Mouse (Mus musculus): ENCODE measurements at regions not wholly inside any gene's neighbourhood (a gene's known extent, or its start where the extent isn't known, plus 50 kb on each side); places are given as distances from the start of the nearest gene placed in this dataset.

DNA sequence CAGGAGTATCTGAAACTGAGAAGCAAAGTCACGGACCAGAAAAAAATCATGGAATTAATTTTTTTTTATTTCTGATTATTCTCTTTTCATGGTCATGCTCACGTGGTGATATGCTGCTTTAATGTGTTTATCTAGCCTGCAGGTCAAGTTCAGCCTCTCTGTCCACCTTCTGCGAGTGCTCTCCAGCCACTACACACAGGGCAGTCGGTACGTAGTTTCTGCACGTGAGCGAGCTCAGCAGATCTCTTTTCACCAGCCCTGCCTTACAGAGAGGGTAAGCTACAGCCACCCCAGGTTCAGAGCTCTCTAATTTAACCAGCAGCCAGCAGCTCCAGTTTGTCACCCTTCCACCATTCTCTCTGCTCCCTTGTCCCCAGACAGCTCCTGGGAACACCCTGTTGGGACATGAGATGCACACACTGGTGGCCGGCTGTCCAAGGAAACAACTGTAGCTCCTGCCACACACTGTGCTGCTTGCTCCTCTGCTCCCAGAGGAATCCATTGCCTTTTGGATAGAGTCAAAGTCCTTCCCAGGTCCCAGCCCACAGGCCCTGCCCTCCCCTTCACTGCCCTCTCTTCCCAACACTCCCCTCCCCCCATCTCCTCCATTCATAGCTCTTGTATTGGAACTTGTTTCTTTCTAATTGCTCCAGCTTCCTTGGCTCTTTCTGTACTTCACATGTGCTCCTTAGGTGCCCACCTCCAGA lies 97.7 kb upstream of the Sall1 start:
- CTCF ChIA-PET = interaction anchor here in 1 of 4 experiments (0.6 to 0.7 kb wide), 2 partner anchors 76 to 245 kb away, joined by 3 read pairs; no protein-coding TSS in a partner anchor
- POLR2A ChIA-PET = interaction anchor here in 2 of 4 experiments (0.7 to 1.4 kb wide), 3 partner anchors 80 to 192 kb away, joined by 3 read pairs; no protein-coding TSS in a partner anchor

DNA sequence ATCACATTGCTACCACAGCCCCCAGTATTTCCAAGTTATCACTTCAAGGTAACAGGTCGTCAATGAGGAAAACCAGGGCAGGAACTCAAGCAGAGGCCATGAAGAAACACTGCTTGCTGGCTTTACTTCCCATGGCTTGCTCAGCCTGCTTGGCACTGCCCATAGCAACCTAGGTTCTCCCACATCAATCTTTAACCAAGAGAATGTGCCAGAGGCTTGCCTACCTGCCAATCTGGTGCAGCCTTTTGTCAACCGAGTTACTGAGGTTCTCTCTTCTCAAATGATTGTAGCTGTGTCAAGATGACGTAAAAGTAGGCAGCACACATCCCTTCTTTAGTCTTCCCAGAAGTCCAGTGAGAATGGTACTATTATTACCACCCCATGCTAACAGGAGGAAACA lies 95.9 kb upstream of the Sall1 start:
- ChIA-PET POLR2A (no interaction called here), CTCF (no interaction called here)

DNA sequence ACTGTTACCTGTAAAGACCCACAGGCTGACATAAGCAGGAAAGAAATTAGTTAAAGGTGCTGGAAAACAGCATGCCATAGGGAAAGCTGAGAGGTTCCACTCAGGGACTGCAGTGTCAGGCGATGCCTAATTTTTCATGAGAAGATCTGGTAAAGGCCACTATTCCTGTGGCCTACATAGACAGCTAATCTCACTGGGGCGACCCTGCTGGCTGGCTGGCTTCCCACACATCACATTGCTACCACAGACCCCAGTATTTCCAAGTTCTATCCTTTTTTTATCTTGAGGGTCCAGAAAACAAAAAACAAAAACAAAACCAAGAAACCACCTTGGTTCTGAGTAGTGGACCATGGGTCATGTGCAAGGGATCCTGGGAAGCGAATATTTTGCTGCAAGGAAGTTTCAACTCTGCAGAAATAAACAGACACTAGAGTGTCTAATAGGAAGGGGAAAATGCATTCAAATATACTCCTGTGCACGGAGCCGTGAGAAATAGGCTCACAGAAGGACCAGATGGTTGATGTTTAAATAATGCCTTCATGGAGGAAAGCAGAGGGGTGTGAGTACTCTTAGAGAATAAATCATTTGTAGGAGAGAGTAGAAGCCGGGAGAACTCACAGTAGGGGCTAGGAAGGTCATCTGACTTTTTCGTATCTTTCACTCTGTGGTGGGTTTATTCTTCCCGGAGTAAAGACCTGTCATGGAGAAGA lies 94.6 kb upstream of the Sall1 start:
- POLR2A ChIA-PET = no interaction called here
- CTCF ChIA-PET = no interaction called here

DNA sequence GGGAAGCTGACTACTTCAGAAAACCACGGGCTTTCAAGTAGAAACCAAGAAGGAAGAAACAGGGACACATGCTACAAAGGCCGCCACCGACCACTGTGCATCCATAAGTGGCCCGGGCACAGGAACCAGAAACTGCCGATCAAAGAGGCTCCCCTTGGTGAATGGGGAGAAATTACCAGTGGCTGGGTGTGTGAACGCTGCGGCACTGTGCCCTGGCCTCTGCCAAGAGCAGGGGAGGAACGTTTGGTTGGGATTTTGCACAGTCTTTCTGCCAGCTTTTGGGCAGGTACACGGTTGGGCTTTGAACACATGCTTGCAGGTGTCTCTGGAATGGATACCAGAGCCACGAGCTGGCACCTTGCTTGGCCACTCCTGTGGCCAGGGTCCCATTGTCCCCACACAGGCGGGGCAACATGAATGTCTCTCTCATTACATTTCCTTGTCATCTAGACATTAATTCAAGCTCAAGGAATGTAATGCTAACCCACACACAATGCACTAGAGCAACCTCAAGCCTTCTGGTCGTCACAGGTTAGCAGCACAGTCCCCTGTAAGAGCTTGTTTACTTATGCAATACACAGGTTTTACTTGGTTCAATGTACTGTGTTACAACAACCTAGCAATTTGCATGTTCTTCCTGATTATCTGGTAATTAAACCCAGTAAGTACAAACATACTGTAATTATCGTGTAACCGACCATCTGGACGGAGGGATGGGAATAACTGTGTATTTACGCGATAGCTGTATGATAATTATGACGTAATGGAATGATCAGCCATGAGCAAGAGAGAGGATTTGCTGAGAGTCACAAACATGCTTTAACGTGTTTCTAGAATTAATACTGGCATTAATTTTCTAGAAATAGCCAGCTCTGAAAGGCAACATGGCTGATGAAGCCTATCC lies 90.9 kb upstream of the Sall1 start:
- ChIA-PET CTCF (no interaction called here), POLR2A (interaction anchor here in 2 of 4 experiments (0.6 to 1.5 kb wide), 8 partner anchors 9 to 185 kb away, joined by 3 to 4 read pairs (median 3); partner anchors contain the start of gene Sall1 (in 1 of the 2))

DNA sequence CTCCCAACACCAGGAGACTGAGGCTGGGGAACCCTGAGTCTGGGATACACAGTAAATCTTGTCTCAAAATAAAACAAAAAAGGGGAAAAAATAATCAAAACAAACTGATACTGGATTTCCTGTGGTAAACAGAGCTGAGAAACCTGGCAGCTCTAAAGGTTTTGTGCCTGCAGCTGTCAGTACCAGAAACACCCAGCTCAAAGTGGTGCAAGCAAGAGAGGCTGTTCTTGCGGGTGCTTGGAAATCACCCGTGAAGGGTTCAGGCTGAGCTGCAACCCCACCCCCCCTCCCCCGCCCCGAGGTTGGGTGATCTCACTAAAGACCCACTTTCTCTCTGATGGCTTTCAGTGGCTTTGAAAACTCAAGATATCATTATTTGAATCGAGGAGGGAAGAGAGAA lies 90.1 kb upstream of the Sall1 start:
- POLR2A ChIA-PET = interaction anchor here in 3 of 4 experiments (0.5 to 1.5 kb wide), 7 partner anchors 23 to 256 kb away, joined by 3 to 5 read pairs (median 3); partner anchors contain the start of gene Sall1 (in 1 of the 3)
- CTCF ChIA-PET = no interaction called here

DNA sequence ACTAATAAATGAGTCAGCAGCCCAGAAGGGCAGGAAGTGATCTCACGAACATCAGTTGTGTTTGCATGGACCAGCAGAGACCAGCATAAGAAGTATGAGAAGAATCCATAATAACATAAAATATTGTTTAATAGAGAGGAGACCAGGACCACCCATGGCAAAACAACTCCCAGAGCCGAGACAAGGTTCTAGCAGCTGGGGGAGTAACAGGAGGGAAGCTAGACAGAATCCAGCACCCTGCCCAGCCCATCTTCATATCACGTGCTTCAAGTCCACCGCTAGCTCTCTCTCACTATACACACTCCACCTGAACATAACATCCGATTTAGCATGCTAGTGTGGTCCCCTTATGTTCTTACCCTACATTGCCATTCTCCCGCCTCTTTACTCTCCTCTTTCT lies 77.1 kb upstream of the Sall1 start:
- ChIA-PET POLR2A (no interaction called here), CTCF (no interaction called here)

DNA sequence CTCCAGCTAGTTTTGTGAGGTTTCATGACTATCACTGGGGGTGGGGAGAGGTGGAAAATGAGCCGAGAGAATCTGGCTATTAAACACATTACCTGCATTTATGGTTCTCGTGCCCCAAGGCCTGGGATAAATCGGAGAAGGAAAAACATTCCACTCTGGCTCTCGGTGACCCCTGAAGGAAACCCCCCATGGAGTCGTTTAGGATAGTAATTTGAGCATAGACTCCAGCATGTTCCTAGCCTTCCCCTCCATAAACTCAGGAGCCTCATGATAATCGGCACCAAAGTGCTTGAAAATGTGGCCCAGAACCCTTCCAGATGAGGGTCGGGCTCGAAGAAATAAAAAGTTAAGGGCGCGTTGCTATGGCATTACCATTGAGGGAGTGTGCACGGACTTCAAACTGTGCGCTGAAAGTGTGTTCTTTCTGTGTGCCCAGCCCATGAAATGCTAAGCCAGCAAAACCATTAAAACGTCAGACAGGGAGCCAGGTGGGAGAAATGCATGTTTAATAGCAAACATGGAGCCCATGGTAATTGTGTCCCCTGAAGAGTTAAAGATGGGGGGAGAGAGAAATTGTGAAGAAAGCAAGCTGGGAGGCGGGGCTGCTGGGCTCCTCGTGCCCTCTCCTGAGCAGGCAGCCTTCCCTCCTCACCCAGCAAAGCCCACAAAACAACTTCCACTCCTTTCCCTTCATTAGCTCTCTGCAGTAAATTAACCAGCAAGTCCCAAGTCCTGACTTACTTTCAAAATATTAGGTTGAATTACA lies 64.1 kb upstream of the Sall1 start:
- POLR2A ChIA-PET = interaction anchor here in 1 of 4 experiments (1.3 kb wide), 1 partner anchor 48 kb away, joined by 4 read pairs; no protein-coding TSS in a partner anchor

DNA sequence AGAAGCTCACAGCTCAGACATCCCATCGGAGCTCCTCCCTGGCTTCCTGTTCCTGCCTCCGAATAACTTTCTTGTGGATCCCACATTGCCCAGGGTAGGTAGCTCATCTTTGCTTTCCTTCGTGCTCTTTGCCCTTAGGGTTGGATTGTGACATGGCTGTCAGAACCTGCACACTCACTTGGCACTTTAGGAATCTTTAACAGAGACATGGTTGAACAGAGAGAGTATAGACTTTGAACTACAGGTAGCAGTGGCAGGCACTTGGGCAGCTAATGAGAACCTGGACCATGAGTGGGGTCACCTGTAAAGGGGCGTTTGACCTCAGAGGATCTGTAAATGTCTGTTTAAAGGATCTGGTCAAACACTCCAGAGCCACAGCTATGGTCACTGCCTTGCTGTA lies 62.4 kb upstream of the Sall1 start:
- ChIA-PET CTCF (no interaction called here), POLR2A (interaction anchor here in 1 of 4 experiments (1.3 kb wide), 1 partner anchor 11 kb away, joined by 3 read pairs; no protein-coding TSS in a partner anchor)

More for the DNA sequence above, 64.1 kb upstream of the Sall1 start:
- CTCF ChIA-PET = interaction anchor here in 1 of 4 experiments (1.2 kb wide), 1 partner anchor 166 kb away, joined by 4 read pairs; no protein-coding TSS in a partner anchor

DNA sequence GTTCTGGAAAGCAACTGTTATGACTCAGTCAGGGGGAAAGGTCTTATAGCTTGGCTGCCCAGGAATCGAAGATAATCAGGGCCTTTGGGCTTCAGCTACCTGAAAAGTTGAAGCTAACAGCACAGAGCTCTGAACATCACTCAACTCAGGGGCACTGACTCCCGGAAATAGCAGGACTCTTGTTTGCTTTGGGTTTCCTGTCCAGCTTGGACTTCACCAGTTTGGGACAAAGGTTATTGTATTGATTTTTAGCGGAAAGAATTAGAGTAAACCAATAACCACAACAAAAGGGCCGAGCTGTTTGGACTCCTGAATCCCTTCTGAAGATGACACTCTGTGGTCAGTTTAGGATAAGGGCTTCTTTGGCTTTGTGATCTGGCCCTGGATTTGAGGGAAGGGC lies 53.4 kb upstream of the Sall1 start:
- CTCF ChIA-PET = no interaction called here
- POLR2A ChIA-PET = no interaction called here

All from embryonic stem cell, embryonic (primary cell).